Mouse (Mus musculus) heart, adult 9 months (tissue): Measurements from ENCODE around the gene Taar1.
A peak's percentile ranks its signal among the peaks of the same experiment; 100 is the strongest.

Experiments used
- DNase-seq, 2 experiments: peaks; one replicate each; pipeline ENCODE4 v3.0.0; 2022; ENCODE audit warnings: low spot score in 2 of 2

Taar1 gene

DNA sequence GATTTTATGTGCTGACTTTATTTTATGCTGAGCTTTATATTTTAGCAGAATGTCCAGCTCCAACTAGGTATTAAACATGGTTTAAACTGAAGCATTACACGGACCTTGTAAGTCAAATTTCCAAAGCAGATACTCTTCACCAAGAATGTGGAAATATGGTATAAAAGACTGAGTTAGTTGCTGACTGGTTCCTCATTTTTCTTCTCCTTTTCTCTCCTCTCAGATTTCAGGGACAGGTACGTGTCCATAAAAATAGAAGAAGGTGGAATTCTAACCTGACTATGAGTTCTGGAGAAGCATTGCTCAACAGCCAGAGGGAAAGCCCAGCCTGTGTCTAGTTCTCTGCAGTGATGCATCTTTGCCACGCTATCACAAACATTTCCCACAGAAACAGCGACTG lies at the start of gene Taar1:
Gene Taar1, plus strand, starts transcription at position 301 of the 400 bp plus-strand sequence.
- DNase-seq = no peak

- DNase-seq = no peak
Observed at GRCm38 (mm10) chr10:23880695-23881094, 39.5 kb upstream of the Taar1 start.

DNA sequence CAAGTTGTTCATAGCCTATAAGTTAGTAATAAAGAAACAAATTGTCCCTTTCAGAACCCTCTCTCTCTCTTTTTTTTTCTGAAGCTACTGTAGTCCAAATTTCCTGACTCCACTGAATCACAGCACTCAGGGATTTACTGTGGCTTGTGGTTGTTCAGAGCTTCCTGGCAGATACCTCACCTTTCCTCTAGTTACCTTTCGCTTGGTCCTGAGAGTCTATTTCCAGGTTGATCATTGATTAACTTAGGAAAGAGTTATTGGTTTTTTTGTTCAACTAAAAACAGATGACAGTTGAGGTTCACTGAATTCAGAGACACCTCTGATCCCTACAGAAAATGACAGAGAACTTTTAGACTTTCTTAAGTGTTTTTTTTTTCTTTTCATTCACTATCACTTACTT lies 35.2 kb upstream of the Taar1 start:
- DNase-seq = no peak

- no peak for DNase-seq
Observed at GRCm38 (mm10) chr10:23886060-23886459, 34.1 kb upstream of the Taar1 start.

DNA sequence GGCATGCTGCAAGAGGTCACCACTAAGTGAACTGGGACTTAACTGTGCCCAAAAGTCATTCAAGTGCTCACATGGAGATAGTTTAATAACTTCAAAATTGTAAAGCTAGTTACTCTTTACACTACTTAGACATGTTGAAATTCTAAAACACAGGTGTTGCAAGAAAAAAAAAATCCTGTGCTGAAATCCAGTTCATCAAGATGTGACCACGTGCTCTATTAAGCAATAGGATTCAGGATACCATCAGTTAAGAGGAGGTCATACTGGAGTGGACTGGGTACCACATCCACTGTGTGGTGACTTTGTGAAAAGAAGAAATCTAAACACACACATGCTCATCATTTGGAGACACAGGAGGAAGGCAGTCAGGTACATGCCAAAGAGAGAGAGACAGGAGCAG lies 27.2 kb upstream of the Taar1 start:
- DNase-seq = no peak

DNA sequence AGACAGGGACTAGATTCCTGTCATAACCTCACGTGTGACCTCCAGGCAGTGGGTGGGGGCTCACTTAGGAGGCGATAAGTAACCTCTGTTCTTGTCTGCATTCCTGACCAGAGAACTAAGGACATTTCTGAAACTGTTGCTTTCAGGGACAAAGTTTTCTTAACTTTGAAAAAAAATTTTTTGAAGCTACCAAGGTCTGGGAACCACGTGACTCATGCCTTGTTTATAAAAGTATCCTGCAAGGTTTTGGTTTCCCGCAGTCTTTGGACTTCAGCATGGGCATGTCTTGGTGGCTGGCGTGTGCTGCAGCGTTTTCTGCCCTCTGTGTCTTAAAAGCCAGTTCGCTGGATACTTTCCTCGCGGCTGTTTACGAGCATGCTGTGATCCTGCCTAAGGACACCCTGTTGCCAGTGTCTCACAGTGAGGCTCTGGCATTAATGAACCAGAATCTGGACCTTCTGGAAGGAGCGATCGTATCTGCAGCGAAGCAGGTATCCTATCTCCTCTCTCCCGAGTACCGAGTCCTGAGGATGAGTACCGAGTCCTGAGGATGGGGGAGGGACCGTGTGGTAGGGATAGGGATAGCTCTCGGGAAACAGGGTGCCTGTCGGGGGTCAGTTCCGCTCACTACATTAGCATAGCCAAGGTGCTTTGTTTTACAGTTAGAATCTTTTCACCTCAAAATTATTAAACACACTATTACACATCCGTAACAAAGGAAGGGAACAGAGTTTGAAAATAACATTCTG lies 25.4 kb upstream of the Taar1 start, which contains the start of gene Vnn1:
Gene Vnn1, plus strand, starts transcription at position 88 of the 749 bp plus-strand sequence.
- DNase-seq = no peak

- no peak for DNase-seq
Observed at GRCm38 (mm10) chr10:23895376-23895775, 24.8 kb upstream of the Taar1 start.

GRCm38 (mm10) chr10:23901119-23901518 lies 19.0 kb upstream of the Taar1 start:
- no peak for DNase-seq

DNA sequence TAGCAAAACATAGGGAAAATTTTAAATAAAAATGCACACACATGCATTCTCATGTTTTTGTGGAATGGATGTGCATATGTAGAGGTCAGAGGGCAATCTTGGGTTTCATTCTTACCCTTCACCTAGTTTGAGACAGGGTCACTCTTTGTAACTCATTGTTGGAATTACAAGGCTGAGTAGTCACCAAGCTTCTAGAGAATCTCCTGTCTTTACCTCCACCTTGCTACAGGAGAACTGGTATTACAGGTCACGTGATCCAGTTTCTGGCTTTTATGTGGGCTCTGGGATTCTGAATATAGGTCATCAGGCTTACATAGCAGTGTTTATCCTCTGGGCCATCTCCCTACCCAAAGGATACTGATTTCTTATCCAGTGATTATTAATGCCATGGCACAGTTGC lies 14.5 kb upstream of the Taar1 start:
- no peak for DNase-seq

DNA sequence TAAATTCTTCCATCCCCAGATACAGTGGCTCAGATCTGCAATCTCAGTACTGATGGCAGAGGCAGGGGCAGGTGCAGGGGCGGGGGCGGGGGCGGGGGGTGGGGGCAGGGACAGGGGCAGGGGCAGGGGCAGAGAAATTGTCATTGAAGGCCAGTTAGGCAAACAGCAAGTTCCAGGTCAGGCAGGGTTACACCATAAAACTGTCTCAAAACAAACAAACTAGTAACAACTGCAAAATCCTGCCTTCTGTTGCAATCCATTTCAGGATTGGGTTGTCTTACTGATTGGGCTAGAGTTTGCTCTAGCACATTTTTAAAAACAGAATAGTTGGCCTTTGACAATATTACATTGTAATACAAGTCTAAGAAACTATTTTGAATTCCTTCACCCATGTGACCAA lies 2.3 kb downstream of the Taar1 start:
- DNase-seq = no peak

GRCm38 (mm10) chr10:23923941-23924340 lies 3.8 kb downstream of the Taar1 start:
- DNase-seq = peak in 1 of 2 experiments; percentile 3

GRCm38 (mm10) chr10:23937613-23938012 lies 17.5 kb downstream of the Taar1 start:
- DNase-seq = no peak

- no peak for DNase-seq
Observed at GRCm38 (mm10) chr10:23938312-23938711, 18.2 kb downstream of the Taar1 start, which contains the start of gene Taar2. Gene Taar2, plus strand, starts transcription at chr10:23938572.

DNA sequence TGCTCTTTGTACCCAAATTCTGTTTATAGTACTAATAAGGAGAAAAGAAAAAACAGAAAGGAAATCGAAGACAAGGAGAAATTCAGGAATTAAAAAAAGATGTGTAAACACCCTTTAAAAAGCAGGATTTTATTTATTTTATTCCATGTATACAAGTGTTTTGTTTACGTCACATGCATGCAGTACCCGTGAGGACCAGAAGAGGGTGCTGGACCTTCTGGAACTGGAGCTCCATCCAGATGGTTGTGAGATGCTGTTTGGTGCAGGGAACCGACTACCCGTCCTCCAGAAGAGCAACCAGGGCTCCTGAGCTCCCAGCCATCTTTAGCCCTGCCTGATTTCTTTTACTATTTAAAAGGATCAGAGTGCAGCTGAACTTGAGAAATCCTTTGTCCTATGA lies 22.3 kb downstream of the Taar1 start:
- DNase-seq = no peak

- no peak for DNase-seq
Observed at GRCm38 (mm10) chr10:23948026-23948425, 27.9 kb downstream of the Taar1 start.

DNA sequence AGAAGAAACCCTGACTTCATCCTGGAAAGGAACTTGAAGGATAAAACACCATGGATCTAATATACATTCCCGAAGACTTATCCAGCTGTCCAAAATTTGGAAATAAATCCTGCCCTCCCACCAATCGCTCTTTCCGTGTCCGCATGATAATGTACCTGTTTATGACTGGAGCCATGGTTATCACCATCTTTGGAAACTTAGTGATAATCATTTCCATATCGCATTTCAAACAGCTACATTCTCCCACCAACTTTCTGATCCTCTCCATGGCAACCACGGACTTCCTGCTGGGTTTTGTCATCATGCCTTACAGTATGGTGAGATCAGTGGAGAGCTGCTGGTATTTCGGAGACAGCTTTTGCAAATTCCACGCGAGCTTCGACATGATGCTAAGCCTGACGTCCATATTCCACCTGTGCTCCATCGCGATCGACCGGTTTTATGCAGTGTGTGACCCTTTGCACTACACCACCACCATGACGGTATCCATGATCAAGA lies 29.4 kb downstream of the Taar1 start, which contains the start of gene Taar3:
Gene Taar3, plus strand, starts transcription at position 51 of the 498 bp plus-strand sequence.
- no peak for DNase-seq

- no peak for DNase-seq
Observed at GRCm38 (mm10) chr10:23951714-23952113, 31.6 kb downstream of the Taar1 start.

GRCm38 (mm10) chr10:23959071-23959470 lies 38.9 kb downstream of the Taar1 start:
- no peak for DNase-seq

DNA sequence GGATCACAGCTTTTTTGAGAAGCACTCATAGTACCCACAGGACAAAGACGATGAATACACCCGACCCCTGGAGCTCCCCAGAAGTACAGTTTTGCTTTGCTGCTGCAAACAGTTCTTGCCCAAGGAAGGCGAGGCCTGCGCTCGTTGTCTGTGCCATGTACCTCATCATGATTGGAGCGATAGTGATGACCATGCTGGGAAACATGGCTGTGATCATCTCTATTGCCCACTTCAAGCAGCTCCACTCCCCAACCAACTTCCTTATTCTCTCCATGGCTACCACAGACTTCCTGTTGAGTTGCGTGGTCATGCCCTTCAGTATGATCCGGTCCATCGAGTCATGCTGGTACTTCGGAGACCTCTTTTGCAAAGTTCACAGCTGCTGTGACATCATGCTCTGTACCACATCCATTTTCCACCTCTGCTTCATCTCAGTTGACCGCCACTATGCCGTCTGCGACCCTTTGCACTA lies 40.3 kb downstream of the Taar1 start, which contains the start of gene Taar4:
Gene Taar4, plus strand, starts transcription at position 51 of the 472 bp plus-strand sequence.
- no peak for DNase-seq

DNA sequence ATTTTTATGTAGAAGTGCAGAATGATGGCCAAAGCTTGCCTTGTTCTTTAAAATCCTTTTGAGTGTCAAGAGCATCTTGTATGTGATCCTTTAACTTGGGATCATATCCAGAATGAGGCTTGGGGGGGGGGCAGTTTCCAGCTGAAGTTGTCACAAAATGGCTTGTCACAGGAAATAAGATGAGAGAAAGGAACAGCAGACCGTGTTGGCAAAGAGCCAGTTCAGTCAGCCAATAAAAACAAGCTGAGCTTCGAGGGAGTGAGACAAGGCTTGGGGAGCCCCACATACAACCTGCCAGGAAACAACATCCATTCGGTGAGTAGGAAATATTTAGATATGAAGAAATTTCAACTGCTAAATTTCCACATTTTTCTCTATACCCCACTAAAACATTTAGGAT lies 43.3 kb downstream of the Taar1 start:
- DNase-seq = no peak

DNA sequence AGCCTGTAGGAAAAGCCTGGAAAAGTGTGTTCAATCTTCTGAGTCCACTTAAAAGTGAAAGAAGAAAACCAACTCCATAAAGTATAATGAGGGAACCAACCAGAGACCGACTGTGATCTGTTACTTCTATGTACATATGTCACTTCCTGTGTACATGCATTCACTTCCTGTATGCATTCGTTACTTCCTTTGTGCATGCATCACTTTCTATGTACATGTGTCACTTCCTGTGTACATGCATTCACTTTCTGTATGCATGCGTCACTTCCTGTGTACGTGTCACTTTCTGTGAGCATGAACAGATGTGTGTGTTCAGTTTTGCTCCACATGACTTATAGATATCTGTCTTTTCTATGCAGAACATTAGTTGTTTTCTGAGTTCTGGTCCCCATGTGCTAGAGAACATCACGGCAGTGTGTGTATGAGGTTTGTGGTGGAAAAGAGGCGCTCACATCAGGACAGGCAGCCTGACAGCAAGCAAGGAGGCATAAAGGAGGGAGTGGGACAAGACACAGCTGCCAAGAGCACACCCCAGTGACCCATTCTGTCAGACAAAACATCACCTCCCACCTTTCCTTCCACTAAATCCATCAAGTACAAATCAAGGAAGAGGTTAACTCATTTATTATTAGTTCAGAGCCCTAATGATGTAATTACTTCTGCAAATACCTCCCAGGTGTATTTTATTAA lies 44.9 kb downstream of the Taar1 start:
- DNase-seq = no peak

DNA sequence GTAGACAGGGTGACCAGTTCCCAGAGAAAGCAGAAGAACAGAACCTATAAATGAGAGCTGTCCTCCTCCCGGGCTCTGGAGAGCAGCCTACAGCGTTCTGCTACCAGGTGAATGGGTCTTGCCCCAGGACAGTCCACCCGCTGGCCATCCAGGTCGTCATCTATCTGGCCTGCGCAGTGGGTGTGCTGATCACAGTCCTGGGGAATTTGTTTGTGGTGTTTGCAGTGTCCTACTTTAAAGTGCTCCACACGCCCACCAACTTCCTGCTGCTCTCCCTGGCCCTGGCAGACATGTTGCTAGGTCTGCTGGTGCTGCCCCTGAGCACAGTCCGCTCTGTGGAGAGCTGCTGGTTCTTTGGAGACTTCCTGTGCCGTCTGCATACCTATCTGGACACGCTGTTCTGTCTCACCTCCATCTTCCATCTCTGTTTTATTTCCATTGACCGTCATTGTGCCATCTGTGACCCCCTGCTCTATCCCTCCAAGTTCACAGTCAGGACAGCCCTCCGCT lies 50.6 kb downstream of the Taar1 start, which contains the start of gene Taar5:
Gene Taar5, plus strand, starts transcription at position 51 of the 510 bp plus-strand sequence.
- no peak for DNase-seq
